Mouse (Mus musculus) left cerebral cortex, postnatal 25 days (tissue): ENCODE measurements around the gene 1700020D05Rik. TPM values are rescaled to one million over a fixed set of nuclear protein-coding genes. Genes with fewer than 3 reads are reported as not detected.

Experiments used
- DNase-seq, 2 experiments: peaks; one replicate each; pipeline ENCODE4 v3.0.0; 2022; ENCODE audit warnings: low spot score in 2 of 2, mixed read lengths in 1 of 2
- intact Hi-C: fragments of 180-260 bp; cut with DNase I; formaldehyde crosslinking; loops from one replicate; pipeline ENCODE4 v1.15.1; 2025
- total RNA-seq, 2 experiments: library from RNA; stranded (reverse); gene quantifications; 2 replicates each; pipeline ENCODE4 v1.2.3; 2021

1700020D05Rik gene
- total RNA-seq, 2 experiments from 2014 or later: 5.1 to 7.7 TPM

DNA sequence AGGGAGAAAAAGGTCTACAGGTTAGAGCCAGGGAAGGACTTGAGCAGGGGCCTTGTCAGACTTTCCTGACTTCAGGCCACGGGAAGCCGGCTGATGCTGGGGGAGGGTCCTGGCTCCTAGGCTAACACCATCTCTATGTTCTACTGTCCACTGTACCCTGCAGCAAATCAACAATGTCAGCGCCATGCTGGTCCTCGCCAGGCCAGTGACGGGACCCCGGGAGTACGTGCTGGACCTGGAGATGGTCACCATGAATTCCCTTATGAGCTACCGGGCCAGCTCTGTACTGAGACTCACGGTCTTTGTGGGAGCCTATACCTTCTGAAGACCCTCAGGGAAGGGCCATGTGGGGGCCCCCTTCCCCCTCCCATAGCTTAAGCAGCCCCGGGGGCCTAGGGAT lies 22.2 kb downstream of the 1700020D05Rik start:
- DNase-seq: no peak
- intact Hi-C loops: no loop called here

DNA sequence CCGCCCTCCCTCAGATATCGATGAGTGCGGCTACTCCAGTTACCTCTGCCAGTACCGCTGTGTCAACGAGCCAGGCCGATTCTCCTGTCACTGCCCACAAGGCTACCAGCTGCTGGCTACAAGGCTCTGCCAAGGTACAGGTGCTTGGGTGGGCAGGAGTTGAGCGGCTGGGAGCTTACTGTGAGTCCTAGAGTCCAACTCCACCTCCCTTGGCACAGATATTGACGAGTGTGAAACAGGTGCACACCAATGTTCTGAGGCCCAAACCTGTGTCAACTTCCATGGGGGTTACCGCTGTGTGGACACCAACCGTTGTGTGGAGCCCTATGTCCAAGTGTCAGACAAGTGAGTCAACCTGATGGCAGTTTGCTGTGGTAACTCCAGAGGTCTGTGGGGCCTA lies 23.6 kb downstream of the 1700020D05Rik start:
- intact Hi-C loops: no loop called here
- DNase-seq: no peak

DNA sequence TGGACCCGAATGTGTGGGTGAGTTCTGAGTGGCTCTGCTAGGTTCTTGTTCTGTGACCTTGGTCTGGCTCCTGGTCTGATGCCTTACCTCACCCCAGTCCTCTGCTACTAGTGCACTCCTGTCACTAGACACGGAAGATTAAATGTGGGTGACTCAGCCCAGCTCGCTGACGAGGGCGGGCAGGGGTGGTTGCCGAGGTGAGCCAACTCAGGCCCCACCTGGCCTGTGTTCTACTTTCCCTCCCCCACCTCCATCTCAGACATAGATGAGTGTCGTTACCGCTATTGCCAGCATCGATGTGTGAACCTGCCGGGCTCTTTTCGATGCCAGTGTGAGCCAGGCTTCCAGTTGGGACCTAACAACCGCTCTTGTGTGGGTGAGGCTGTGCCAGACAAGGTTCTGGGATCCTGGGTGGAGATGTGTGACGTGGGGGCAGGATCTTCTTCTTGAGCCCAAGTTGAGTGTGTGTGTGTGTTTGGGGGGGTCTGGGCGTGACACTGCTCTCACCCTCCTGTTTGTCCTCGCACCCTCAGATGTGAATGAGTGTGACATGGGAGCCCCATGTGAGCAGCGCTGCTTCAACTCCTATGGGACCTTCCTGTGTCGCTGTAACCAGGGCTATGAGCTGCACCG lies 25.8 kb downstream of the 1700020D05Rik start:
- intact Hi-C loops: no loop called here
- no peak for DNase-seq

DNA sequence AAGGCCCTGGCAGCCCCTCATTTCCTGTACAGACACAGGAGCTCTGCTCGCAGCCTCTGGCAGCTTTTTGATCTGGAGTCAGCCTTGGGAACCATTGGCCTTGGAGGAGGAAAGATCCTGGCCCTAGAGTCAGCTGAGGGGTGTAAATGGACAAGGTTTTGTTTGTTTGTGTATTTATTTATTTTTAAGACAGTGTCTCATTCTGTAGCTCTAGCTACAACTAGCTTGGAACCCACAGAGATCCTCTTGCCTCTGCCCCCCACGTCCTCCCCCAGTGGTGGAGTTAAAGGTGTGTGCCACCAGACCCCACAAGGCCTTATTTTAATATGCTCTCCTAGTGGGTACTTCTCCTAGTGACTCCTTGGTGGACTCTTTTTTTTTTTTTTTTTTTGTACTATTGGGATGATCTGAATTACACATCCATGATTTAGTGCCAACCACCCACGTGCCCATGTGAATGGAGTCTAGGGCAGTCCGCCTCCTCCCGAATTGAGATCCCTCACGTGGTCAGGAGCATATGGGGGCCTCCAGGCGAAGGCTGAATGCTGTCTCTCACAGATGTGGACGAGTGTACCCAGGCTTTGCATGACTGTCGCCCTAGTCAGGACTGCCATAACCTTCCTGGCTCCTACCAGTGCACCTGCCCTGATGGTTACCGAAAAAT lies 26.5 kb downstream of the 1700020D05Rik start:
- DNase-seq: peak in 1 of 2 experiments; percentile 81
- intact Hi-C loops: no loop called here

DNA sequence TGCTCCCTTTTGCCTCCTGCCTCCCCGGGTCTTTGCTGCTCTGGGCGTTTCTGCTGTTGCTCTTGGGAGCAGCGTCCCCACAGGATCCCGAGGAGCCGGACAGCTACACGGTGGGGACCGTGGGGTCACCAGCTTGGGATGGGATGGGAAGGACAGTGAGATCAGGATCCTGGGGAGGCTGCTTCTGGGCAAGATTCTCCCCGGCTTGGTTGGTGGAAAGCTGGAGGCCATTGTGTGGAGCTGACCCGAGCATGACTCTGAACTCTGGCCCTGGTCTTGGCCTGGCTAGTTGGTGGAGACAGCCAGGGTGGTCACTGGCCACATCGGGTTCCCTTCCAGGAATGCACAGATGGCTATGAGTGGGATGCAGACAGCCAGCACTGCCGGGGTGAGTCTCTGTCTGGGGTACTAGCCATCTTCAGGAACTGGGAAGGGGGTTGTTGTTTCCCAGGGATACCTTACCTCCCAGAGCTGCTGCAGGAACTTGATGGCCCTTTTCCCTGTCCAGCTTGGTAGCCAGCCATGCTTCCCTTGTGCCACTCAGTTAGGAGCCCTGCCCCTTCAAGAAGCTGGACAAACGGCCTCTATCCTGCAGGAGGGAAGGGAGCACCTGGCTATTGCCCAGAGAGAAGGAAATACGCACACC lies 28.4 kb downstream of the 1700020D05Rik start:
- intact Hi-C loops: loop anchor here (2.0 kb wide), 1 partner anchor 14 kb away; the partner anchor contains the start of gene Mus81
- DNase-seq: no peak

DNA sequence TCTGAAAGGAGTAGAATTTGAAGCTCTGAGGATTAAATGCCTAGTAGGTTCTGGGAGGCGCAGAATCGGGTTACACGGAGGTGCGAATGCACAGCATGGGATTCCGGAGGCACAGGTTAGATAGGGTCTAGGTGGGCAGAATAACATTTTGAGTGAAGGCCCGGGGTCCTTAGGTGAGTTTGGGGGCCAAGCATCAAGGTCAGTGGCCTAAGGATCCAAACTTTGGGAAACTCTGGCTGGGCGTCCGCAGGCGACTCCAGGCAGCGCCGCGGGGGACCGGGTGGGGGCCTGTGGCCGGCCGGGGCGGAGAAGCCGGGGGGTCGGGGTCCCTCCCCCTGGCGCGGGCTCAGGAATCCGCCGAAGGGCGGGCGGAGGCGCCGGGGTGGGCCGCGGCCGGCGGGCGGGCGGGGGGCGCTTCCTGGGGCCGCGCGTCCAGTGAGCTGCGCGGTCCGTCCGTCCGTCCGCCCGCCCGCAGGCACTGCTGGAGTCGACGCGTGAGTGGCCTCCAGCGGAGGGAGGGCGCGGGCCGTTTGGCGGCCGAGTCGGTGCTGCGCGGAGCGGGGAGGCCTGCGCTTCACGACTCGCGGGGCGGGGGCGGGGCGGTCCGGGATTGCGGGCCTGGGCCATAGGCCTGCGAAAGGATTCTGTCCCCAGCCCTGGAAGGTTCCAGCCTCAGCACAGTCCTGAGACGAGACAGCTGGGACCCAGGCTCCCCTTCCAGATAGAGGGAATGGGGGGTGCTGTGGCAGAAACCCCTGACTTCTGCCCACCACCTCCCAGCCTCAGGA lies 29.1 kb downstream of the 1700020D05Rik start:
- intact Hi-C loops: loop anchor here (2.0 kb wide), 1 partner anchor 14 kb away; the partner anchor contains the start of gene Mus81
- no peak for DNase-seq

DNA sequence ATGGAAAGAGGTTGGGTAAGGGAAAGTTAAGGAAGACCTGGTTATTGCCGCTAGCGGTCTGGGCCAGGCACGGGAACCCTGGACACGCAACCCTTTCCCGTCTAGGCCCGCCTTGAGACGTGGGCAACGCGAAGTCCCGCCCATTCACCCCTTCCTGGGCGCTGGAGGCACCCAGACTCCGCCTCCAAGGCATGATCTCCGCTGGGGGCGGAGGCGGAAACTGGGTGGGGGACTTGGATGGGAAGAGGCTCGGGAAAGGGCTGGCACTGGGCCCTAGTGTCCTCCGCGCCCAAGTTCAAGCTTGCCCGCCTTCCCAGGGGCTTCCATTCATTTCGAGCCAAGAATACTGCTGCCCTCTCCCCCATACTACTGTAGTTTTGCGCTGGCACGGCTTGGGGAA lies 29.9 kb downstream of the 1700020D05Rik start, which contains the start of gene Efemp2:
Gene Efemp2, plus strand, starts transcription at position 235 of the 400 bp plus-strand sequence.
- intact Hi-C loops: loop anchor here (2.0 kb wide), 1 partner anchor 15 kb away; the partner anchor contains the start of gene Mus81

DNA sequence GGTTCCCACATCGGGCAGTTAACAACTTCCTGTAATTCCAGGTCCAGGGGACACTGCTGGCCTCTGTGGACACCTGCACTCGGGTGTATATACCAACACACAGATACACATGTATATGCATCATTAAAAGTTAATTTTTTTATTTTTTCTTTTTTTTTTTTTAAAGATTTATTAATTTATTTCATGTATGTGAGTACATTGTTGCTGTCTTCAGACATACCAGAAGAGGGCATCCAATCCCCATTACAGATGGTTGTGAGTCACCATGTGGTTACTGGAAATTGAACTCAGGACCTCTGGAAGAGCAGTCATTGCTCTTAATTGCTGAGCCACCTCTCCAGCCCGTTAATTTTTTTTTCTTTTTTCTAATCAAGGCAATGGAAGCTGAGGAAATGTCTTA lies 30.7 kb downstream of the 1700020D05Rik start:
- no peak for DNase-seq
- intact Hi-C loops: no loop called here

More for the DNA sequence above, 29.9 kb downstream of the 1700020D05Rik start, which contains the start of gene Efemp2:
- peak; percentile 63 to 65 for DNase-seq

DNA sequence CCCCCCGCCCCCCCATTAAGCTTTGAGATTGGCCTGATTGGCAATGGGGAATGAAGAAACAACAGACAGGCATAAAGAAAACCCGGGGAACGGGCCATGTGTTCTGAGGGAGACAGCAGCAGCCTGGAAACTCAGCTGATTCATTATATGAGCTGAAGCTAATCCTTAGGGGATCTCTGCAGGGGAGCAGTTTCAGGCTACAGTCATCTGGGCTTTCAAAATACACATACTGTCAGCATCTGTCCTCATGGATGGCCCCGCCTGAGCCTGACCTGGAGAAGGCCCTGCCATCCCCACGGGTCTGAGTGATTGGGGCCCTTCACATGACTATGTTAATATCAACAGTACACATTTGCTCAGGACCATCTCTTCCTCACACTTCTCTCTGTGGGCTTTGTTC lies 31.7 kb downstream of the 1700020D05Rik start:
- no peak for DNase-seq
- intact Hi-C loops: no loop called here

DNA sequence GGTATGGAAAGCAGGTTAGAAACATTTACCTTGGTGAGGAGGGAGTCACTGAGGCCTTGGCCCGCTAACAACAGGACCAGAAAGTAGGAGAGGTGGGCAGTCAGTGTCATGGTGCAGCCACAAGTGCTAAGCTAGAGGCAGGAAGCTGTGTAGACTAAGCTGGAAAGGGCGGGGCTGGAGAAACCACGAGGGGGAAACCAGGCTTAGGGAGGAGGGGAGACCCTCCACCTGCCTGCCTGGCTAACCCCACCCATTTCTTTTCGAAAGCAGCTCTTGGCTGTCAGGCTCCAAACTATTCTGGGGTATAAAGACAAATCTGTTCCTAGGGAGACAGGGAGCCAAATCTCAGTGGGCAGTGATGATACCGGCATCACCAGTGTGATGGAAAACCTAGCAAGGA lies 35.2 kb downstream of the 1700020D05Rik start, which contains the start of gene Ctsw:
Gene Ctsw, minus strand, starts transcription at position 134 of the 400 bp plus-strand sequence.
- no peak for DNase-seq
- intact Hi-C loops: no loop called here

DNA sequence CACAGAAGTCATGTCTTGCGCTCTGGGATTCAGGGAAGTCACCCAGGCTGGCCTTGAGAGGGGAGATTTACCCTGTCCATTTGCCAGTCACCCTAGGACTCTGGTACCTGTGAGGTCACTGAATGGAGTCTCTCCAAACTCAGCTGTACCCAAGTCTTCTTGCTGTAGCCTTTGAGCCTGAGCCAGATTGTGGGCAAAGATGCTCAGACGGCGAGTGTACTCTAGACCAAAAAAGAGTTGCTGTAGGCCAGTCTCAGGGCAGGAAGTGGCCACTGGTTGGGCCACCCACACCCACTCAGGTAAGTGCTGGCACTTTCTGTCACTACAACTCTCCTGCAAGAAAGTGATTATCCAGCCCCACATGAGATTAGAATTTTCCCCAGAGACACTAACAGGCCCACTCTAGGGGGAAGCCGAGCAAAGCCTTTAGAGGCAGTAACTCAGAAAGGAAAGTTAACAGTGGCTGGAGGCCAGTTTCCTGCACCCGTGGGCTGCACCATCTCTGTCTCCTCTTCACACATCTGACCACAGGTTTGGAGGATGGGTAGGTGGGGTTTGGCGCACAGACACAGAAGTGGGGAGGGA lies 36.6 kb downstream of the 1700020D05Rik start:
- DNase-seq: no peak
- intact Hi-C loops: no loop called here

DNA sequence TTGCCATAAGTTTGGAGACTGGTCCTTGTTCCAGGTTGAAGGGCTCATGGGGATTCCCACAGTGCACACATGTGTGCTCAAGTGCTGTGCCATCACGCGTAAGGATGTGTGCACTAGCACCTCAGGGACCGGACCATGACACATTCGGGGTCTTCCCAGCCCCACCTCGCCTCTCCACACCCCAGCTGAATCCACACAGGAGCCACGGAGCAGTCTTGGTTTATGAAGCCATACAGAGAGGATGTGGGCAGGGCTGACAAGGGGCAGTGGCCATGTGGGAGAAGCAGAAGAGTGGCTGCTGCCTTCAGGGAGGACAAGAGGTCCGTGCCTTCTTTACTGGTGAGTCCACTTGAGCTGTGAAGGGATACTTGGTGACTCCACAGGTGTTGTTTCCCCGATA lies 38.5 kb downstream of the 1700020D05Rik start:
- intact Hi-C loops: no loop called here
- no peak for DNase-seq

DNA sequence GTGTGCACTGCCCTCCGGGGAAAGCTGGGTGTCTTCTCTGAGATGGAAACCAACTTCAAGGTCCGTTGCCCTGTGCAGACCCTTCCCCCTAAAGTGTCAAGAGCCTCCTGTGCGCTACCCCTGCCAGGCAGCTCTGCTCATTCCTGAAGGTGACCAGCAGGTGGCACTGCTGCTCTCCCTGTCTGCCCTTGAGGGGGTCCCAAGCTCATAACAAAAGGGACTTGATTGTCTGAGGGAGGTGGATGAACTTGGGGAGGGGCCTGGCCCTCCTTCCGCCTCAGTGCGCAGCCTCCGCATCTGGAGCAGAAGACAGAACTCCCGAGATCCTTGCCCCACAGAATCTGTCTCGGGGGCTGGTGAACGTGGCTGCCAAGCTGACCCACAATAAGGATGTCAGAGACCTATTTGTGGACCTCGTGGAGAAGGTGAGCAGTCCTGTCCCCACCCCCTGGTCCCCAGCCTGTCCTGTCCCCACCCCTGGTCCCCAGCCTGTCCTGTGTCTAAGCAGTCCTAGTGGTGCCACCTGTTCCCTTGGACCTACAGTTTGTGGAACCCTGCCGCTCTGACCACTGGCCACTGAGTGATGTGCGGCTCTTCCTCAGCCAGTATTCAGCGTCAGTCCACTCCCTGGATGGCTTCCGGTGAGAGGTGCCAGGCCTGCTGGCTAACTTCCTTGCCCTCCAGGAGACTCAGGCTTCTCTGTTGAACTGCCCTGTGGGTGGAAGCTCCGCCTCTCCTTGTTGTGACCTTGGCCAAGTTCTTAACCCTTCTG lies 39.6 kb downstream of the 1700020D05Rik start:
- intact Hi-C loops: loop anchor here (2.0 kb wide), 1 partner anchor 105 kb away; the partner anchor contains the start of gene Ap5b1
- peak in 1 of 2 experiments; percentile 57 for DNase-seq

DNA sequence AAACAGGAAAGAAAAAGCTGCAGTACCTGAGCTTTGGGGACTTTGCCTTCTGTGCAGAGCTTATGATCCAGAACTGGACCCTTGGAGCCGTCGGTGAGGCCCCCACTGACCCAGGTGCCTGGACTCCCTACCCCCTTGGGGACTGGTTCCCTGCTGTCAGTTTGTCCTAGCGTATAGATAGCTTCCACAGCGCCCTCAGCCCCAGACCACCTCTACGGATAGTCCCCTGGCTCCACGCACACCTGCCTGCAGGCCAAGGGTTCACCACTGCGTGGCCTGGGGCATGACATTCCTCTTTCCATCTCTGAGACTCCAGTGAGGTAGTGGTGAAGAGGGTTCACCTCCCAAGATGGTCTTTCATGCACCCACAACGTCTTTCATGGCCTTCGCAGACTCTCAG lies 40.4 kb downstream of the 1700020D05Rik start:
- DNase-seq: no peak
- intact Hi-C loops: loop anchor here (2.0 kb wide), 1 partner anchor 106 kb away; the partner anchor contains the start of gene Ap5b1

DNA sequence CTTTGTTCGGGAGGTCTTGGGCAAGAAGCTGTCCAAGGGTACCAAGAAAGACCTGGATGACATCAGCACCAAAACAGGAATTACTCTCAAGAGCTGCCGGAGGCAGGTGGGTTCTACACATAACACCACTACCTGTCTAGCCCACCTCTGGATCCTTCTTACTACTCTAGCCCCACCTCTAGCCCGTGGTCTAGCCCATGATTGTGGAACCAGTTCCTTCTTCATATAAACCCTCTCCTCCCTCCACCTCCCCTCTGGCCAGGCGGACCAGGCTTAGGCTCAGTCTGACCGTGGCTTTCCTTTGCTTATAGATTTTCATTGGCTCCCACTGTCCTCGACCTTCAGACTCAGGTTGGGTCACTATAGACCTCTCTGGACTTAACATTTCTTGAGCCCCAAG lies 42.2 kb downstream of the 1700020D05Rik start:
- no peak for DNase-seq
- intact Hi-C loops: no loop called here

DNA sequence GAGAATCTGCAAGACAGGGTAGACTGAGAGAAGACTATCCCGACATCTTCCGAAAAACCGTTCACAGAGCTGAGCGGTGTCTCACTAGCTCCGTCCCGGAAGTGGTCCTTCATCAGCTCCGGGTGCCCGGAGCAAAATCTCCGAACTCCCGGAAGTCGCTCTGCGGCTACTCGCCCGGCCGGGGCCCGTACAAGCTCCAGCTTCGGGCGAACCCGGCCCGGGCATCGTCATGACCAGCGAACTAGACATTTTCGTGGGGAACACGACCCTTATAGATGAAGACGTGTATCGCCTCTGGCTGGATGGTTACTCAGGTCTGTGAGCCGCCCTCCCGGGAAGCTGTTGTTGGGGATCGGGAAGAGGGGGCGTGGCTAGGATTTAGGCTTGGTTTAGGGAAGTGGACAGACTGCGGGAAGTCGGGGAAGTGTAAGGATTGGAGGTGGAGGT lies 43.1 kb downstream of the 1700020D05Rik start, which contains the start of gene Fibp:
Gene Fibp, plus strand, starts transcription at position 151 of the 447 bp plus-strand sequence.
- intact Hi-C loops: loop anchor here (1.0 kb wide), 1 partner anchor 30 kb away; the partner anchor contains the start of gene Cfl1
- peak; percentile 87 to 91 for DNase-seq

DNA sequence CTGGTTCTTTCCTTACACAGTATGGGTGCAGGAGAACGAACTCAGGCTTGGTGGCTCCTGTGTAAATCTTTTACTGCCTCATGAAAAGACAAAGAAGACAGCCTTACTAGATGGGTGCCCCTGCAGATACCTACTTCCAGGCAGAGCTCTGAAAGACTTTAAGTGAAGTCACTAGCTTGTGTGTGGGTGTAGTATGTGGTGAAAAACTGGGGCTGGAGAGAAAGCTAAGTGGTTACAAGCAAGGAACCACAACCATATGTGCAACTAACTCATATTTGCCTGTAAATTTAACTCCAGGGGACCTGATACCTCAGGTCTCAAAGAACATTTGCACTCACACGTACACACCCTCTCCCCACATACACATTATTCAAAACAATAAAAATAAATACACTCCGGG lies 43.7 kb downstream of the 1700020D05Rik start:
- peak in 1 of 2 experiments; percentile 67 for DNase-seq
- intact Hi-C loops: loop anchor here (1.0 kb wide), 1 partner anchor 30 kb away; the partner anchor contains the start of gene Cfl1

DNA sequence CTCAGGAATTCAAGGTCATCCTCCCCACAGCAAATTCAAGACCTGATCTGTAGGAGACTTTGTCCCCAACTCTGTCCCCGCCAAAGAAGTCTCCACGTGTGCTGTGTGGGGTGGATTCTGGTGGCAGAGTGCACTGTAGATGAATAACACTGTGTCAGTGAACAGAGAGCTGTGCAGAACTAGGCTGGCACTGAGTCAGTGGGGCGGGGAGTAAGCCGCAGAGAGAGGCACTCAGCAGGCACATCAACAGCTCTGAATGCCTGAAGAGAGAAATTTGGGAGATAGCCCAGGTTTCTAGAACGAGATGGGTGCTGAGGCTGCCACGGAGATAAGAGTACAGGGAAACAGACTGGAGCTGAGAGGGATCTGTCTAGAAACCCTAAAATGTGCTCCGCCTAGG lies 44.6 kb downstream of the 1700020D05Rik start:
- DNase-seq: peak in 1 of 2 experiments; percentile 84
- intact Hi-C loops: no loop called here
